Mouse (Mus musculus): Measurements from ENCODE around the gene Socs3.

Gene Socs3

DNA sequence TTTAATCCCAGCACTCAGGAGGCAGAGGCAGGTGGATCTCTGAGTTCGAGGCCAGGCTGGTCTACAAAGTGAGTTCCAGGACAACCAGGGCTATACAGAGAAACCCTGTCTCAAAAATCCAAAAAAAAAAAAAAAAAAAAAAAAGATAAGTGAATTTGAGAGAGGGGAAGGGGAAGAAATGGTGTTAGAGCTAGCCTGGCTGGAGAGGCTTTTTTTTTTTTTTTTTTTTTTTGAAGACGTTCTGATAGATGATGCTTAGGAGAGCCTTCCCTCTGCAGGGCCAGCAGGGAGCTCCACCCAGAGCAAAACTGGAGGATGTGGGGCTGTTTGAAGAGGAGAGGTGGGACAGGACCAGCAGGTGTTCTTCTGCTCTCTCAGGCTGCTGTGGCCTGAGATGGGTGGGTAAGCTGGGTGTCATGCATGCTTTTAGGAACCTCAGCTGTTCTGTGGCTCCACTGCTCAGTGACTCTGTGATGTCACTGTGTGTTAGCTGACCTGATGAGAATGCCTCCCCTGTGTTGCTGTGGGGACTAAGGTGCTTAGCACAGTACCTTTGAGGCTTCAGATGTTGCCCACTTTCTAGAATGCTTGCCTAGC, 1.9 kb upstream of the Socs3 start:
- DNase-seq, result no peak

DNA sequence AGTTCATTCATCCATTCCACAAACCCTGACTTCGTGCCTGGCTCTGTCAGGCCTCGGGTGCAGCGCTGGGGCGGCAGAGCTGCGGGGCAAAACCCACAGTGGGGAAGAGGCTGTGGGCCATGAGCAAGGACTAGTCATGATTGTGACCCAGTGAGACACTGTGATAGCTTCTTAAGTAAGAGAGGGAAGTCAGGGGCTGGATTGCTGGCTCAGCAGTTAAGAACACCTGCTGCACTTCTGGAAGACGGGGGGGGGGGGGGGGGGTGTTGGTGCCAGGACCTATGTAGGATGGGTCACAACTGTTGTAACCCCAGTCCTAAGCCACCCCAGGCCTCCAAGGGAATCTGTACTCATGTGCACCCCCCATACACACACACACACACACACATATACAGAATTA, 1.3 kb upstream of the Socs3 start:
- DNase-seq, result no peak

DNA sequence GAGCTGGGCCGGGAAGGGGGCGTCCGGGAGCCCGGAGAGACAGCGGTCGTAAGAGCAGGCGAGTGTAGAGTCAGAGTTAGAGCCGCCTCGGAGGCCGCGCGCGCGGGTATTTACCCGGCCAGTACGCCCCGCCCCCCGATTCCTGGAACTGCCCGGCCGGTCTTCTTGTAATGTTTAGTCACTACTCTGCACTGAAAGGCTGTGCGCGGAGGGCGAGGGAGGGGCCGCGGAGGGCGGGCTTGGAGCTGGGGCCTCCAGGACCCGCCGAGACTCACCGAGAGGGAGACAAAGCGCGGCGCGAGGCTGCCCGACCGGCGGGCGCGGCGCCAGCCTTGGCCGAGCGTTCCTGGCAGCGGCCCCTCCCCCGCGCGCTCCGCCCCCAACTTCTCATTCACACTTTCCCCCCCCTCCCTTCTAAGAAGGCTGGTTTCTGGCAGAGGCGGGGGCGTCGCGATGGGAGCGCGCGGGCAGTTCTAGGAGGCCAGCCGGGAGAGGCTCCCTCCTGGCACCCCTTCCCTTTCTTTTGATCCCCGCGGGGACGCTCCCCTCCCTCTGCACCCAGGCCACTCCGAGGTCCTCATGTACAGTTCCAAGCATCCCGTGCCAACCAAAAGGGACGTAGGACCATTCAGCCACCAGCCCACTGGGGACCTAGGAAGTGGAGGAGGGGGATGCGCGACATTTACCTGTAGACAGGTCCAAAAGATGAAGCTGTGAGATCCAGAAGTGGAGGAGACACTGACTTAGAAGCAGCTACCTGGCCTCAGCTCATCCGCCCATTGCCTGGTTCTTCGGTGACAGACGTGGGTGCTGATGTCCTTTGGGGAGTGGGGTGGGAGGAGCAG, 525 bp downstream of the Socs3 start:
- DNase-seq, result peak; percentile 99

DNA sequence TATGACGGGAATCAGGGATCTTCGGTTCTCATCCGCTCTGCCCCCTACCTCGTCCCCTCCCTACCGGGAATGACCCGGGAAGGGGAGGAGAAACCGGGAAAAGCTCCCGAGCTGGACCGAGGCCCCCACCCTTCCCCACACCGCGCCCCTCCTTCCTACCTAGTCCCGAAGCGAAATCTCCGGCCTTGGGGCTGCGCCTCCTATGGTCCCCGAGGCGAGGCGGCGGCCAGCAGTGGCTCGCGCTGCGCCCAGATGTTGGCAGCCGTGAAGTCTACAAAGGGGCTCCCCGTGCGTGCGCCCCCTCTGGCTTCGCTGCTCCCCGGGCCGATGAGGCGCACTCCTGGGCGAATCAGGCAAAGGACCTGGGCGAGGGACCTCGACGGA, 1.1 kb downstream of the Socs3 start:
- no peak for DNase-seq

DNA sequence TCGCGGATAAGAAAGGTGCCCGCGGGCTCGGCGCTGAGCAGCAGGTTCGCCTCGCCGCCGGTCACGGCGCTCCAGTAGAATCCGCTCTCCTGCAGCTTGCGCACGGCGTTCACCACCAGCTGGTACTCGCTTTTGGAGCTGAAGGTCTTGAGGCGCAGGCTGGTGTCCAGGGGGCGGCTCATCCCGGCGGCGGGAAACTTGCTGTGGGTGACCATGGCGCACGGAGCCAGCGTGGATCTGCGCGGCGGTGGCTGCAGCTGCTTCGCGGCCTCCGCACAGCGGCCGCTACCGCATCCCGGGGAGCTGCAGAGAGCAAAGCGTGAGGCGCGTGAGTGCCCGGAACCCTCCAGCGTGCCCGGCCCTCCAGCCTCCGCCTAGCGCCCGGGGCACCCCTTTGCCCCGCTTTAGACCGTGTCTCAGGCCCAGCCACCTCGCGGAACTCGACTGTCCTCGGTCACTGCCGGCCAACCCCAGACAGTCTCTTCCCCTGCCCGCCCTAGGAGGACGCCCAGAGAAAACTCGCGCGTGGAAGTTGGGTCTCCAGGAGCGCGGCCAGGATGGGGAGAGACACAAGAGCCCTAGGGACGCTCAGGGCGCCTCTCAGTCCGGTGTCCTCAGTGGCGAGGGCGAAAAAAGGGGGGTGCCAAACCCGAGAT, 1.7 kb downstream of the Socs3 start:
- no peak for DNase-seq

DNA sequence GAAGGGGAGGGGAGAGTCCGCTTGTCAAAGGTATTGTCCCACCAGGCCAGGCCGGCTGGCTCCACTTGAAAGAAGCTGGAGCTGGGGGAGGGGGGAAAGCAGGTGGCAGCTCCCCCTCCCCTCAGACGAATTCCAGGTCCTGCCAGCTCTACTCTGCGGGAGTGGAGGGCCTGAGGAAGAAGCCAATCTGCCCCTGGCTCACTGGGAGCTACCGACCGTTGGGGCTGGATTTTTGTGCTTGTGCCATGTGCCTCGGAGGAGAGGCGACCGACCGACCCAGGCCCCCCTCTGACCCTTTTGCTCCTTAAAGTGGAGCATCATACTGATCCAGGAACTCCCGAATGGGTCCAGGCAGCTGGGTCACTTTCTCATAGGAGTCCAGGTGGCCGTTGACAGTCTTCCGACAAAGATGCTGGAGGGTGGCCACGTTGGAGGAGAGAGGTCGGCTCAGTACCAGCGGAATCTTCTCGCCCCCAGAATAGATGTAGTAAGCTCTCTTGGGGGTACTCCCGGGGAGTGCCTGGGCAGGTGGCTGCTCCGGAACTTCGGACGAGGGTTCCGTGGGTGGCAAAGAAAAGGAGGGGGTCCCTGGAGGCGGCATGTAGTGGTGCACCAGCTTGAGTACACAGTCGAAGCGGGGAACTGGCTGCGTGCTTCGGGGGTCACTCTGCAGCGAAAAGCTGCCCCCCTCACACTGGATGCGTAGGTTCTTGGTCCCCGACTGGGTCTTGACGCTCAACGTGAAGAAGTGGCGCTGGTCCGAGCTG, 2.4 kb downstream of the Socs3 start:
- no peak for DNase-seq

DNA sequence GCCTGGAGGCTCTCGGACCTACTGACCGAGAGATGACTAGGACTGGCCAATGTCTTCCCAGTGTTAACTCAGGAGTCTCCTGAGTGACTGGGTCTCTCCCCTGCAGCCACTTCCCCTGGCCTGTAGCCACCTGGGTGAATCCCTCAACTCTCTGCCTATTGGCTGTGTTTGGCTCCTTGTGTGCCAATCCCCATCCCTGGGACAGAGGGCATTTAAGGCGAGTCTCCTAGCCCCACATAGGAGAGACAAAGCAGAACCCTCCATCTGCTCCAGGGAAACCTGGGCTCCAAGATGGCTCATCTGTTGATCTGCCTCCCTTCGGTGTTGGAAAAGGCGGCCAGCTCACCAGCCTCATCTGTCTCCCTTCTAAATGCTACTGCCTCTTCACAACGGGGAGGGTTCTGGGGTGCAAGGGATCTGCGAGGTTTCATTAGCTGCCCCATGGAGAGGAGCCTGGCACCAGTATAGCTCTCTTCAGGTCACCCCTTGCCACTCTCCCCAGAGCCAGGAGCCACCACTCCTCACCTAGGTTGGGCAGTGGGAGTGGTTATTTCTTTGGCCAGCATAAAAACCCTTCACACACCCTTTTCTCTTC, 3.2 kb downstream of the Socs3 start:
- DNase-seq, result no peak

DNA sequence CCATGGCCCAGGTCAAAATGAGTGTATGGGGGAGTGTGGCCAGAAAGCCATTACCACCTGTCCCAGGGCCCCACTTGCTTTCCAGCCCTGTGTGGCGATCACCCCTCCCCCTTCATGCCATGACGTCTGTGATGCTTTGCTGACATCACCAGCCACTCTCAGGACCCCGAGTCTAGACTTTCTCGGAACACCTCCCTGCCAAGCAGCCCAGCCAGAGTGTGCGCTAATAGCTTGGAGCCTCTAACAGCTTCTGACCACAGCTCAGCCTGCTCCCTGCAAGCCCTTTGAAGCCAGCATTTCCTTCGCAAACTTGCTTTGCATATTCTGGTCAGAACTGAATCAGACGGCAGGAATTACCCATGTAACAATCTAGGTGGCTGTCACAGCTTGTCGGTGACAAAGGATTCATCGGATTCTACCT, 4.3 kb downstream of the Socs3 start:
- no peak for DNase-seq

DNA sequence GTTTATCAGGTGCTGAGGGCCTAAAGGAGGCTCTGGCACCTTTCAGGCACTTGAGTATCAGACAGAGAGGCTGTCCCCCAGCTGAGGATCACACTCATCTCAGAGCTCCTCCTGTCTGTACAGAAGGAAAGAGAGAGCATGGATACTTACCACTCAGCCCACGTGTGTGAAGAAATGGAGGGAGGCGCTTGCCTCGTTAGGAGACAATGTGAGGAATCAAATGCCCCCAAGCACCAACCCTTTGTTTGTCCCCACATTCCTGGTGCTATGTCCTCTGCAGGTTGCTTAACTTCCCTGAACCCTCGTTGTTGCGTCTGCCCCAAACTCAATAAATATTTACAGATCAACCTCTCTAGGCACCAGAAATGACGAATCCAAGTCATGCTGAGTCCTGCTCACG, 4.8 kb downstream of the Socs3 start:
- DNase-seq, result no peak

DNA sequence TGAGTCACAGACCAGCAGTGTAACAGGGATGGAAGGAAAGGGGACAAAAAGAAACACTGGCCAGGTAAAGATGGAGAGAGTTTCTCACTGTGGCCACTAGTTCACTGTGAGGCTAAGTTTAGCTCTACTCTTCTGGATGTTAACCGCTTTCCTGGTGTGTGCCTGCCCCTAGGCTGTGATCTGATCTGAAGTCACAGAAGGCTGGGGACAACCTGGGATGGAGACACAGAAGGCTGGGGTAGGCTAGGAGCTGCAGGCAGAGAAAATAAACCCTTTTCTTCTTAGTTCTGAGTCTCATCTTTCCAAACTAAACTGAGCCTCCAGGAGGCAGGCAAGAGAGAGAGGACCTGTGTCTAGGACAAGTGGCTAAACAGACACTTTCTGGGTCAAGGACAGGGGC, 5.6 kb downstream of the Socs3 start:
- no peak for DNase-seq

DNA sequence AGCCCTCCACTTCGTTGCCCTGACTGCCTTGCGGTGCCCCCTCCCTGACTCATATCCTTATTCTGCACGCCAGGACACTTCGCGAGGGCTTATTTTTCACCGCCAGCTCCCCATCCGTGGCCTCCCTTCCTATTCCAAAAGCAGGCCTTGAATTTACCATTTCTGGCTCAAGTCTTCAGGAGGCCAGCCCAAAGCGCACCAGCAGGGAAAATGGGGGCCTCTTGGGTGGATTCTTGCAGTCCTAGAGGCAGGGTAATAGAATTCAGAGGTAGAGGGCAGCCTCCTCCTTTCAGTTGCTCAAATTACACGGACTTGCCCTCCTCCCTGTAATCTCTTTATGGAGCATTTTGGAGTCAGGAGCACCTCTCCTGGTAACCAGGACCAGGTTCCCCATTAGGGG, 6.0 kb downstream of the Socs3 start:
- DNase-seq, result no peak

DNA sequence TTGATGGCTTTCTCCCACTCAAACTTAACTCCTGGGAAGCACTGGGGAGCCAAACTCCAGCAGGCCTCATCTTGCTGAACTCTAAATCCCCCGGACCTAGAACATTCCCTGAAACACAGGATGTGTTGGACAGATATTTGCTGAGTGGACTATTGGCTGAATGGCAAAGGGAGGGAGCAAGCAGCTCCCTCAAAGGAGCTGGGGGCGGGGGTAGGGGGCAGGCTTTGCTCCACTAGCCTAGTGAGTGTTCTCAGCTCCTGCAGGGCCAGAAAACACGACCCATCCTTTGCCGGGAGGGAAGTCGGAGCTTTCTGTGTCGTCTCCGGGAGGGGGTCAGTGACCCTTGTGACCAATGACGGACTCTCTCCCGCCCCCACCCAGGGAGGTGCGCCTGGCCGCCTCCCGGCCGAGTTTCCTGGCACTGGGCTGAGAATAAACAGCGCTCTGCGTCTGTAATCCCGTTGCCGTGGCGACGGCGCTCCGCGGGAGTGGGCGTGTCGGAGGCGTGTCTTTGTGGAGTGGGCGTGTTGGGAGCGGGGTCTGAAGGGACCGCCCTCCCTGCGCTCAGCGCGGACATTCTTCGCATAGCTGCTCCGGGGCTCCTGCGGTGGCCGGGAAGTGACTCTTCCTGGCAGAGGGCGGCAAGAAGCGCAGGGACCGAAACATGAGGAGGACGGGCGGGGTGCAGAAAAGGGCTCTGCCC, 6.6 kb downstream of the Socs3 start:
- DNase-seq, result peak; percentile 100

DNA sequence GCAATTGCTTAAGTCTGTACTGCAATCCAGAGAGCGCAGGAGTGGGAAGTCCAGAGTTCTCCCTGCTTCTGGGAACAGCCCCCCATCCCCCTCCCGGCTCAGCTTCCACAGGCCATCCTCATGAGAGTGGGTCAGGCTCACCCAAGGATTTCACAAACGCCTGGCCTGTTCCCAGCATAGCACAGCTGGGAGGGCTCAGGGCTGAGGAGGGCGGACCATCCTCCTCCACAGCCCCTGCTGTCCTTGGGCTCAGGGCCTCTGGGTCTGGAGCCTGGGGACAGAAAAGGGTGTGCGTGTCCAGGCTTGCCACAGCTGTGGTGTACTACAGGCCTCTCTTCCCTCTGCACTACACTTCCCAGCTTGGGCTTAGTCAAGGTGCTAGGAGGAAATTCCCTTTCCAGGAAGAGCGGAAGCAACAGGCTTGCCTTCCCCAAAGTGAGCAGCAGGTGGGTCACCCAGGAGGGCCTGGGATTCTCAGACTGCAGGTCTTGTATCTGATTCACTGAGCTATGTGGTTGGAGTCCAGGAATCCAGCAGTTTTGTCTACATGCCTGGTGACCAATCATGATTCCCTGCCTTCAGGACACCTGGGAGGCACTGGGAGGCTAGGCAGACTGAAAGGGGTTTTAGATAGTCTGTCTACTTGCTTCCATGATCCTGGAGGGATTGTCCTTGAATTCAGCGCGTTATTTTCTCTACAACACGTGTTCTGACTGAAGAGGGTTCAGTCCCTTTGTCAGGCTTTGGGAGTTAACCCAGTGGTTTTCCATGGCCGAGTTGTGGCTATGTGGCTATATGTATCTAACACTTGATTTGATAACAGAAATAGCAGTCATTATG, 7.4 kb downstream of the Socs3 start:
- DNase-seq, result peak; percentile 85

DNA sequence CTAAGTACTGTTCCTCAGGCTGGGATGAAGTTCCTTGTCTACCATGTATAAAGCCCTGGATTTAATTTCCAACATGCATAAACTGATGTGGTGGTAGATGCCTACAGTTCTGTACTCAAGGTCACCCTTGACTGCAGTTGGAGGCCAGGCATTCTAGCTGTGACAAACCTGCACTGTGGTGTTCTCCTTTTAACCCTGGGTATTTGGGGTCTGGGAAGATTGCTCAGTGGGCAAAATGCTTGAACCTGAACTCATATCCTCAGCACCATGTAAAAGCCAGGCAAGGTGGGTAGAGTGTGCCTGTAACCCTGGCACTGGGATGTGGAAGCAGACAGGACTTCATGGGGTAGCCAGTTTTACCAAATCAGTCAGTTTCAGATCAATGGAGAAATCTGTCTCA, 9.2 kb downstream of the Socs3 start:
- DNase-seq, result no peak

DNA sequence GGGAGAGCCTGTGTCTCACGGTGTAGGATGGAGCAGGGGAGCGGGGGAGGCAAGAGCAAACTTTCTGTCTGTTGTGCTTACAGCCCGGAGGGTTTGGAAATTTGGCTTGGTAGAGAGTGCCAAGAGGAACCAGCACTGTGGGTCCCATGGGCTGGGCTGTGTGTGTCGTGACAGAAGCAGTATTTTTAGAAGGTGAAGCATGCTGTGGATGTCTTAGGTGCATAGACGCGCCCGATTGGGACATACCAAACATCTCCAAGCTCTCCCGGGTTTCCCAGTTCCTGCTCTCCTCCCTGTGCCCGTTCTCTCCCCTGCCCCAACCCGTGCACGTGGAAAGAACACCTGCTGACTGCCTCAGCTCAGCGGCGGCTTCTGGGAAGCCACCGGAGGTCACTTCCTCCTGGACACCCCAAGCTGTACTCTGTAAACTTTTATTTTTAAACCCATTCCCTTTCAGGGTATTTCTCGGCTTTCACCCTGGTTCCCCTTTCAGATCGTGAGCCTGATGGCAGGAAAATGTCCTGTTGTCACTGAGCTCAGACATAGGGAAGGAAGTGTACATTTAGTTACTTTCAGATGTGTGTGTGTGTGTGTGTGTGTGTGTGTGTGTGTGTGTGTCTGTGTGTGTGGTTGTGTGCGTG, 10.0 kb downstream of the Socs3 start:
- DNase-seq, result no peak

DNA sequence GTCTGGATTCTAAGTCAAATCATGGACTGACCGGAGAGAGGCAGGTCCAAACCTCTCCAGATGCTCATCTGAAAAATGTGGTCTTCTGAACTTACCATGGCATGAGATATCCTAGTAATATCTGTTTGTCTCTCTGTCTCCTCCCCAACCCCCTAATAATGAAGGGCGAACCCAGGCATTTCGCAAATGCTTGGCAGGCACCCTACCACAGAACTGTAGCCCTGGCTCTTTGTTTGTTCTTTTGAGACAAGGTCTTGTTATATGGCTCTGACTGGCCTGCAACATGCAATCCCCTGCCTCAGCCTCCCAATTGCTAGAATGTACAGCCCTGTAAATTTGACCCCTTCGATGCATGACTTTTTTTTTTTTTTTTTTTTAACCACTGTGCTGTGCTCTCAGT, 10.7 kb downstream of the Socs3 start:
- no peak for DNase-seq

DNA sequence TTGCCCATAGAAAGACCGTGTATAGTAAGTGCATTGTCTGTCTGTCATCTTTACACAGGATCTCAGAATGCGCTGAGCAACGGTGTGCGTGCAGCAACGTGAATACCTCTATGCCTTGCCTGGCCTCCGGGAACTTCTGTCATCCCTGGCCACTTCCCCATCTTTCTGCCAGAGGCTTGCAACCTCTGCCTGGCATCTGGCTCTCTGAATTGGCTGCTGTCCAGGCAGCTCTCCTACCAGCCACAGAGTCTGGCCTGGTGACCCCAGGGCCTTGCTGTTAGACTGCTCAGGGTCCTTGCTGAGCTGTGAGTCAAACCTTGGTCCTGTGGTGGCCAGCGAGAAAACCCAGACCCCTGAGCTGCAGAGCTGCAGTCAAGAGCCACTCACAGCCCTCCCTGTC, 11.7 kb downstream of the Socs3 start:
- DNase-seq, result no peak

DNA sequence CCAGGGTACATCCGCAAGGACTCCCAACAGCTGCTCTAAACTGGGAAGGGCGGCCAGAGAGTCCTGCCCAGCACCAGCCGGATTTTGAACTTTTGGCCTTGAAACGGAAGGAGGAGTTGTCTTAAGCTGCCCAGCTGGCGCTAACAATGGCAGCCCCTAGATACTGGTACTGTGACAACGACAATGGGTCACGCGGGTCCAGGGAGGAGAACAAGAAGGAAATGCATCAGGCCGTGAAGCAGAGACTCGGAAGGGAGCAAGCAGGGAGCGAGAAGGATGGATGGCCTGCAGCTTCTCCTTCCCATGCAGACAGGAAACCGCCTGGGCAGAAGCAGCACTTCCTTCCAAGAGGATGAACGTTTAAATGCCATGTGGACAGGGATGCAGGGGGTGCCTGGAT, 14.2 kb downstream of the Socs3 start:
- peak; percentile 62 for DNase-seq

DNA sequence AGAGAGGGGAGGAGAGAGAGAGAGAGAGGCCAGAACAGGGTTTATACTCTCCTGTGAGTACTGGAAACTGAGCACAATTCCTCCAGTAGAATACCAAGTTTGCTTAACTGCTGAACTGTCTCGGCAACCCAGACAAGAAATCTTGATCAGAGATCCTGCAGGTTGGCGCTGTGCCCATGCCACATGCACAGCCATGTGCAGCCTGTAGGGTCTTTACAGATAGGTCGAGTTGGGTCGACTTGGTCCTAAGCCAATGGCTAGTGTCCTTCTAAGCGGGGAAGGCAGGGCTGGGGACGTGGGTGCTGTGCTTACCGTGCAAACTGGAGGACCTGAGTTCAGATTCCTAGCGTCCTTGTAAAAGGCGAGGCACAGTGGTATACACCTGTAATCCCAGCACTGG, 15.0 kb downstream of the Socs3 start:
- no peak for DNase-seq

DNA sequence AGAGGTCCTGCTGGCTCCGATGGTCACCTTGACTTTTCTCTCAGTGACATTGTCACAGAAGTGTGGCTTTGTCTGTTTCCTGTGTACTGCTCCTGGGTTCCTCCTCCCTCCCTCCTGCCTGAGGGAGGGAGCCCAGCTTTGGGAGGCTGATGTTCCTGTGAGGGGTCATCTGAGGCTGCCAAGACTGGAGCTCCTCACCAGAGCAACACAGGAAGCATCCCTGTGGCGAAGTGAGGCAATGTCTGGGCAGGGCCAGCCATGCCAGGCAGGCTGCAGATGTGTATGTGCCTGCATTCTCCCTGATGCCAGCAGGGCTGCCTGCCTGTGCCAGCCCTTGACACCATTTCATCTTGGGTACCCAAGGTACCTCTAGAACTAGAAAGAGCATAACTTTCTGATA, 15.8 kb downstream of the Socs3 start:
- DNase-seq, result peak; percentile 41

Data from lung, postnatal 14 days (tissue).